Mouse (Mus musculus) gonadal fat pad, adult 2 months (tissue): Measurements from ENCODE around the gene 2300009A05Rik. TPM values are rescaled to one million over a fixed set of nuclear protein-coding genes. Genes with fewer than 3 reads are reported as not detected.

Source experiments
- DNase-seq: peaks from one replicate; pipeline ENCODE4 v3.0.0-alpha.2; 2012; ENCODE audit warnings: low read depth
- polyA plus RNA-seq: library from polyadenylated mRNA; depleted of rRNA; stranded (reverse); fragments of >200 nt; gene quantifications from 2 replicates; pipeline ENCODE4 v1.2.3, GENCODE M21; 2012; rRNA removed

2300009A05Rik gene
- polyA plus RNA-seq, result 34.3 and 37.6 TPM in 2 replicates

DNA sequence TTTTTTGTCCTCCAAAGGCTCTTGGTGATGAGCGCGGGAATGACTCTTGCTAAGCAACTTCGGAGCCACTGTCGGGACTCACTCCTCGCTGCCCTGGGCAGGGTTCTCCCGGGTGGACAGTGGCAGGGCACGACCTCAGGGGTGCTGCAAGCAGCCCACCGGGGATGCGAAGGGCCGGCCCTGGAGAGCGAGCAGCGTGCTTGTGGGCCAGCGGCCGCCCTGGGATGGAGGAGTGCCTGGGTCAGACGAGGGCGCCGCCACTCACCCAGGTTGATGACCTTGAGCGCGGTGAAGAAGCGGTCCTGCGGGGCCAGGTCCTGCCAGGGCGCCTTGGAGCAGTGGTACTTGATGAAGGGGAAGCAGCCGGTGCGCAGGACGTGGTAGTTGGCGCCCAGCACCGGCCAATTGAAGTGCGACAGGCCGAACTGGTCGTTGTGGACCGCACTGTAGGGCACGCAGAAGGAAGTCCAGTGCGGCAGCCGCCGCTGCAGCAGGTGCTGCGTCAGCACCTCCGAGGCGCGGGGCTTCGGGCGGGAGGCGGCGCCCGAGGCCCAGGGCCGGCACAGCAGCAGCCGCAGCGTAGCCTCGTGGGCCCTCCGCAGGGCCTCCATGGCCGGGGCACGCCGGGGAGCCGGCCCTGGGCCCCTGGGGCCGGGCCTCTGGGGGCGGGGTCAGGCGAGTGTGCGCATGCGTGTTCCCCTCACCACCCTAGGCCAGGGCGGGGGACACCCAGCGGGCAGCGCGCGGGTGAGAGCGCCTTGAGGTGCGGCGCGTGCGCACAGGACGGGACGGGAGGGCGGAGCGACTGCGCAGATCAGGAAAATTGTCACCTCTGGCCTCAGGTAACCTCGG lies at the start of gene 2300009A05Rik:
TSS of gene 2300009A05Rik (minus strand) at position 636 of the 852 bp plus-strand sequence.
- DNase-seq, result no peak

DNA sequence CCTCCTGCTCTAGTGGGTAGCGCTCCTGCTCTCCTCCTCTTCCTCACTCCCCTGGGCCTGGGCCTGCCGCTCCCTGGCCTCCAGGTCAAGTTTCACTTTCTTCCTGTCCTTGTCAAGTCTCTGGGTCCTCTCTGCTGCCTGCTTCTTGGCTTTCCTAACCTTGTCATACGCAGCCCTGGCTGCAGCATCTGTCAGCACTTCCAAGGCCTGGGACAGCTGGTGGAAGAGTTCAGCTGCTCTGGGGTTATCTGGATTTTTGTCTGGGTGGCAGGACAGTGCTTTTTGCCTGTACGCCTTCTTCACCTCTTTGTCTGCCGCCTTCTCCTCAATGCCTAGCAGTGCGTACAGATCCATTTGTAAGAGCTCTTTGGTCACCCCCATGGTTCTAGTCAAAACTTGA lies 44.6 kb upstream of the 2300009A05Rik start:
- no peak for DNase-seq

DNA sequence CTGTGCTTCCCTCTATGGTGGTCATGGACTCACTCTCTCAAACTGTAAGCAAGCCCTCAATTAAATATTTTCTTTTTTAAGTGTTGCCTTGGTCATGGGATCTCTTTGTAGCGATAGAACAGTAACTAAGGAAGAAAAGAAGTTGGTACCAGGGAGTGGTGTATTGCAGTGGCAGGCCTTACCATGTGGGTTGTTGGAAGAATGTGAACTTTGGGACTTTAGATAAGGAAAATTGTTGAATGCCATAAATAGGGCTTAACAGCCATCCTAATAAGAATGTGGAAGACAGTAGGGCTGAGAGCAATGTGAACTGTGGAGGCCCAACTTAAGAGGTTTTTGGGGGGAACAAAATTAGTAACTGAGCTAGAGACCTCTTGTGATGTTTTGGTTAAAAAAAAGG lies 31.6 kb upstream of the 2300009A05Rik start:
- DNase-seq, result no peak

DNA sequence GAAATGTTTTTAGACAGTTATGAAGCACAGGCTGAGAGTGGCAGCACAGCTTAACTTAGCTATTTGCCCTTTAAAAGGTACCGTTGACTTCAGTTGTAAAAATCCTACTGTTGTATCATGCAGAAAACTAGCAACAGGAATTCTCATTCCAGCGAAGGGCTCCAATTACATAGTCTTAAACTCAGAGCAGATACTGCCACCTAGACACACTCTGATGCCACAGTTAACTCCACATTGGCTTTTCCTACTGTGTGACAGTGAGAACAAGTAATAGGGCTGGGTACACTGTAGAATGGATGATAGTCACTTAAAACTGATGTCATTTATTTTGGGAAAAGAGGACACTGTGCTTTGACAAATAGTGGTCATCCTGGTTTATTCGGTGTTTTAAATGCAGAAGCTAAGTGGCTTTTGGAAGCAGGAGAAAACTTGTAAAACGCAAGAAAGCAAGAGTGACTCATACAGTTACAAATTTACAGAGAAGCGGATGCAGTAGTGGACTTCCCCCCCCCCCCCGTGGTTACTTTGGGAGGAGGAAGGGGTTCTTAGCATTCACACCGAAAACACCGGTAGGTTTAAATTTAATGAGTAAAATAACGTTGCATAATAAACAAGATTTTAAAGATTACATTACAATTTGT lies 22.2 kb upstream of the 2300009A05Rik start:
- no peak for DNase-seq

DNA sequence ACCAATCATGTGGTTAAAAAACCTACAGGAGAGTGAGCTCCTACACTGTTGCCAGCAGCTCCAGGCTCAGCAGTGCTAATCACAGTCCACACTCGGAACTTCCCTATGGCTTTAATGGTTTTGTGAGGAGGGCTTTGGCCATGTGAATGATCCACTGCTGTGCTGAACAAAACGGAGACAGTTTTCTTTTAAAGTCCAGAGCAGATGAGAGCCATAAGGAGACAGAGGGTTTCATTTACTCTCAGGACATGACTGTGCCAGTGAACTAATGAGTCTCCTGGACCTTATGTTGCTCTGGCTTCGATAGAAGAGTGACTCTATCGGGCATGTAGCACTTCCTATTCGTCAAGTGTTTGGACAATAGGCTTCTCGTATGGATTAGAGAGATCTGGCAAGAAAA lies 21.4 kb upstream of the 2300009A05Rik start:
- no peak for DNase-seq

DNA sequence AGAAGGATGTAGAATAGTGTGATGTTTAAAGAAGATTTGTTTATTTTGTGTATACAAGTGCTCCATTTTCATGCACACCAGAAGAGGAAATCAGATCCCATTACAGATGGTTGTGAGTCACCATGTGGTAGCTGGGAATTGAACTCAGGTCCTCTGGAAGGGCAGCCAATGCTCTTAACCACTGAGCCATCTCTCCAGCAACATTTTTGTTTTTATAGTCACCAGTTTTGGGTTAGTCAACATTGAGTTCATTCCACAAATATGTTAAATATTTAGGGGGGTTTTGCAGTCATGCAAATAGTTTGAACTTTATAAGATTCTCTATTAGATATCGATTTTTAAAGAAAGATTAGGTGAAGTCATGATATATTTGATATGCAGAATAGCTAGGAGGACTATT lies 1.1 kb upstream of the 2300009A05Rik start:
- no peak for DNase-seq

DNA sequence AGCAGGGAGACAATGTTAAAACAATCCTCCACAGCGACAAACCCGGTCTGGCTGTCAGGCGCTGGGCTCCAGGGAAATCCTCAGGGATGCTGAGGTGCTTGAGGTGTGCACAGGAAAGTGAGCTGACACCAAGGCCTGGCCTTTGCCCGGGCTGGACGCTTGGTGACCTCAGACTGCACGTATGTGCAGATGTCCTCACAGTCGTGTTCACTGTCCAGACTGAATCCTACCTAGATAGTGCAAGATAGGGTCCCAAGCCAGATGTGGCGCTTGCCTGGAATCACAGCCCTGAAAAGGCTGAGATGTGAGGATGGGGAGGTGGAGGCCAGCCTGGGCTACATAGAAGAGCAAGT lies 393 bp upstream of the 2300009A05Rik start:
- no peak for DNase-seq

DNA sequence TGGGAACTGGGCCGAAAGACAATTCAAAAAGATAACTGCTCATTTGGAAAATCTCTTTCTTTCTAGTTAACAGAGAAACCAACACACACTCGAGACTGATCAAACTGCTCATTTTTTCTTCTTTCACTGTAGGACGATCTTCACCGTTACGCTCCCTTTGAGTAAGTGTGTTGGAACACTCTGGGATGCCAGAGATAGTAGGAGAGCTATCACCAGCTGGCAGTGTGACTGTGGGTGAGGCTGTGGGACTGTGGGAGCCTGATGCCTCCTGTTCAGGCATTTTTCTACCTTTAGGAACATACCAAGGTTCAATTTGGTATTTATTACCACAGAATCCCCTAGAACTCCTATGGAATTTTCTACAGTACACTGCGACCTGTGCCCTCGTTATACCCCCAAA lies 3.4 kb downstream of the 2300009A05Rik start:
- DNase-seq, result no peak

DNA sequence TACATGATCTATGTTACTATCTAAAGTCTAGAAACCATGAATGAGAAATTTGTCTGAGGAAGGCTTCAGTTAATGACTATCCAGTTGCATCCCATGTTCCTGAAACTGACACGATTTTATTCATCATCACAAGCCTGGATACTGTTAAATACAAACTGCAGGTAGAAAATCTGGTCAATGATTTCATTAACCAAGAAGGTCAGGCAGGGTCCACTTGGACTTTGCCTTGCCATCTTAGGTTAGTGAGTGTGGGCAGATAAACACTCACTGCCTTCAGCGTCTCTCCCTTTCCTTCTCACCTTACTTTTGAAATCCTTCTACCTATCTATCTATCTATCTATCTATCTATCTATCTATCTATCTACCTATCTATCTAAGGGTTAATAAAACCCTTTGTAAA lies 7.7 kb downstream of the 2300009A05Rik start:
- no peak for DNase-seq

DNA sequence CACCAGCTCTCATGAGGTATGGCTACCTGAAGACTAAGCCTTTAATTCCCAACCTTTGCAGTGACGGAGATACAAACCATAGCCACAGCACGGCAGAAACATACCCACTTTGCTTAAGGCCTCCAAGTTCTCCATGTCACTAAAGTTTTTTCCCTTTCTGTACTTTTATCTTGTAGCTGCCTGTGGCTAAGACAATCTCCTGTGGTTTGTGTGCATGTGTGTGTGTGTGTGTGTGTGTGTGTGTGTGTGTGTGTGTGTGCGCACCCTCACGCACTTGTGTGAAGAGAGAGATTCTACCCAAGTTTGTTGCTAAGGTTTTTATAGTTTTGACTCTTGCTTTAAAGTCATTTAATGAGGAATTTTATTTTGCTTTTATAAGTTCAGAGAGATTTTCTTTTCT lies 16.3 kb downstream of the 2300009A05Rik start:
- no peak for DNase-seq

DNA sequence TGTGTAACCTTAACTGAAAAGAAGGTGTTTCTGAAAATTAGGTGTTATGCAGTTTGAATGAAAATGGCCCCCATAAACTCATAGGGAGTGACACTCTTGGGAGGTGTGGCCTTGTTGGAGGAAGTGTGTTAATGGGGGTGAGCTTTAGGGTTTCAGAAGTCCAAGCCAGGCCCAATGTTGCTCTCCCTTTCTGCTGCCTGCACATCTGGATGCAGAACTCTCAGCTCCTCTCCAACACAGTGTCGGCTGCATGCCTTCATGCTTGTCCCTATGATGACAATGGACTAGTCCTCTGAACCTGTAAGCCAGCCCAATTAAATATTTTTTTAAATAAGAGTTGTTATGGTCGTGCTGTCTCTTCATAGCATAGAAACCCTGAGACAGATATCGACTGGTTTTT lies 18.7 kb downstream of the 2300009A05Rik start:
- no peak for DNase-seq

DNA sequence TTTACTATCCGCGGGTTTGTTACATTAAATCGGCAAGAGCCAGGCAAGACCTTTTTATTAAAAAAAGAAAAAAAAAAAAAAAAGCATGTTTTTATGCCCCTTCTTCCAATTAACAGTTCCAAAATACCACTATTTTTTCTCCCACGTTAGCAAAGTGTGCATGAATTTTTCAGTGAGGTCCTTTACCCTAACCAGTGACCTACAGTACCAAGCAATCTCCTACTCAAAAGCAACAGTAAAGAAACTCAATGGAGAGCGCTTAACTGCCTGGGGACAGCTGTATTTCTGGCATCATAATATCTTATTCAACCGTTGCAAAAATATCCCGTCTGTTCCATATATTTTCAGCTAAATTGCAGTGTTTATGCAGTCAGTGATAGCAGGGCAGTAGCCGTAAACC lies 20.9 kb downstream of the 2300009A05Rik start:
- DNase-seq, result no peak

DNA sequence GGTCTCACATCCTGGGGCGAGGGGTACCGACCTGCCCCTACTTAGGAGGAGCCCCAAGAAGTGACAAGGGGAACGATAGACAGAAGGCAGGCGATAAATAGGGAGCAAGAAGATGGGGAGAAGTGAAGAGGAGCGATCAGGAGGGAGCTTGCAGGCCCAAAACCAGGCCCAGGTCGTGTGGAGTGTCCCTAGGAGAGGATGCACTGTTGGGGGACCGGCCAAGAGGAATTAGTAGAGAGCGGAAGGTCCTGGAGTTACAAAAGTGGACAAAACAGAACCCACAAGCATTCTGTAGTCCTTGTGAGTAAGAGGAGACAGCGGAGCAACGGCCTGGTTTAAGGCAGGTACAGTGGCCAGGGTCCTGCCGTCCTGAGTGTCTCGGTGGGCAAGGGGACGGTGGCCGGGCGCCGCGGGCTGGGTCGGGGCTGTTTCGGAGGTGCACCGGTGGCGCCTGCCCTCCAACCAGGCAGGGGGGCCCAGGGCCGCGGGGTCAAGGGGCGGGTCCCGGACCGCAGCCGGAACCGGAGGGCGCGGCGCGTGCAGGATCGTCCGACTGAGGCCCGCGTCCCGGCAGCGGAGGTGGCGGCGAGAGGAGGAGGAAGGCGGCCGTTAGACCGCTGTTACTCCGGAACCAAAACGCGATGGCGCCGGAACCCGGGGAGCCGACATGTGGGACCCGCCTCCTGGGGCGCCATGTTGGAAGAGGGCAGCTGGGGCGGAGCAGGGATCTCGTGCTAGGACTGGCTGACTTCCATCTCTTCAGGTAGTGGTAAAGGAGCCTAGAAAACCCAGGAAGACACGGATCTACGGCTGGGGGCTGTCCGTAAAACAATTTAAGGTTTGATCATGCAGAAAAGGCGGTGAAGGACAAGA lies 21.5 kb downstream of the 2300009A05Rik start, which contains the start of gene Map2k5:
TSS of gene Map2k5 (minus strand) at position 633 of the 873 bp plus-strand sequence.
- DNase-seq, result peak; percentile 44

DNA sequence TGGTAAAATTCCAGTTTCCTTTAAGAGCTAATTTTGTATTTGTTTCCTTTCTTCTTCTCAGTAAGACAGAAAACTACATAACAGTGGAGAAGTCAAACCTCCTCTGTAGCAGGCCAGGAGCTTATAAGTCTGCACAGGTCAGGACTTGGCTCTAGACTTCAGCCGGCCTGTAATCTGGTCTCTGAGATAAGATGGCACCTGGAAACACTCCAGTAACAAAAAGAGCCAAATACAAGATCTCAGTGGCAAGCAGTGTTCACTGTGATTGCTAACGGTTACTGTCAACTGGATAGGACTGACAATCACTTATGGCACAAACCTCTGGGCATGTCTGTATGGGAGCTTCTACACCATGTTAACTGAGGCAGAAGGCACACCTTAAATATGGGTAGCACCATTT lies 25.7 kb downstream of the 2300009A05Rik start:
- DNase-seq, result no peak

DNA sequence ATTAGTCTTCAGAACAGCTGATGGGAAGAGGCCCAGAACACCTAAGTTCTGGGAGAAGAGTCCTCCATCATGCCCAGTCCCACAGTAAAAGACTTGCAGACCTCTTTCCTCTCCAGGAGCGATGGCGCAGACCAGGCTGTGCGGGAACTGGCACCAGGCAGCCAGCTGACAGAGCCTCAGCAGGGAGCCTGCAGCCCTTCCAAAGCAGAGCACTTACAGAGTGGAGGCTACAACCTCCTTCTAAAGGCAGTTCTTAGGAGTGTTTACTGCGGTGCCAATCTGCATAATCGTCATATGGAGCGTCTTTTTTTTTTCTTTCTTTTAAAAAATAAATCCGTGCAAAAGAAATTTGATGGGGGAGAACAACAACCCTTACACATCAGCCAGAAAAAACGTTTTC lies 26.5 kb downstream of the 2300009A05Rik start:
- no peak for DNase-seq

DNA sequence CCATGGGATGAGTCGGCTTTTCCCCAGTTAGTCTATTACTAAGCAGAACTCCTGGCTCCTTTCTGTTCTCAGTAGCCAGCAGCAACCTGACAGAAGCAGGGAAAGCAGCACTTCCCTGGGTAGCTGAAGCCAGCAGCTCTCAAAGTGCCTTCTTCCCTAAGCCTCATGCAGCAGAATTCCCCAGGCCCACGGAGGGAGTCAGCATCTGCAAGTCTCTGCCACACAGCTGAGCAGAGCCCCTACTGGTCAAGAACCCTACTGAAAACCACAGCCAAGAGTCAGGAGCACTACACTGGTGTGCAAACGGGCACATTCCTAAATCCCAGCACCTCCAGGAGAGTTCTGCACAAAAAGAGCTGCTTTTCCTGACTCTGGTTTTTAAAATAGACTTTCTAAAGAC lies 38.6 kb downstream of the 2300009A05Rik start:
- no peak for DNase-seq

DNA sequence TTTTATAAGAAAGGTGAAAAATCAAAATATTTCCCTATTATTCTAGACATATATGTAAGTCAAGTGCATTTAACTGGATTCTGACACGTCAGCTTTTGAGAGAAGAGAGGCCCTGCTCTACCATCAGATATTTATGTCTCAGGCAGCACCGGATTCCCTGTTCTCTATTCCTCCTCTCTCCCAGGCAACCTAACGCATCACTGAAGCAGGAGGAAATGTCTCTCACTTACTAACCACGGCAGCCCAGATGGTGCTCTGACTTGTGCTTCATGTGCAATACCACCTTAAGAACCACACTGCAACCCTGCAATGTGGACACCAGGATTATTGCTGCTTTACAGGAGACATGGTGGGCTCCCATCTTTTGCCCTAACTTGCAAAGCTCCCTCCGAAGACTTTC lies 40.0 kb downstream of the 2300009A05Rik start:
- no peak for DNase-seq

DNA sequence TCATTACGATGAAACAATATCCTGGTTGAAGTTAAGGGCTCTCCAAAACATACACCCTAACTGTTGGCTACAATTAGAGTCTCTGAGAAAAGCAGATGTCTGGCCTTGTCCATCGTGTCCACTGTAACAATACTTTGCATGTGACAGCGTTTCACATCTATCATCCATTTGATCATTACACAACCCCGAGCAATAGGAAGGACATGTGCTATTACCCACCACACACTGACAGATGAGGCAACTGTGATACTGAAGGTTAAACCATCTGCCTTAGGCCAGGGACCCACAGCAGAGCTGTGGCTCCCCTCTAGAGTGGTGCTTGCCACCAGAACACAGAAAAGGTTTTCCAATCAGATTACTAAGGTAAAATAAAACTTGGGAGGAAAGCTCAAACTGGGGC lies 42.3 kb downstream of the 2300009A05Rik start:
- no peak for DNase-seq

DNA sequence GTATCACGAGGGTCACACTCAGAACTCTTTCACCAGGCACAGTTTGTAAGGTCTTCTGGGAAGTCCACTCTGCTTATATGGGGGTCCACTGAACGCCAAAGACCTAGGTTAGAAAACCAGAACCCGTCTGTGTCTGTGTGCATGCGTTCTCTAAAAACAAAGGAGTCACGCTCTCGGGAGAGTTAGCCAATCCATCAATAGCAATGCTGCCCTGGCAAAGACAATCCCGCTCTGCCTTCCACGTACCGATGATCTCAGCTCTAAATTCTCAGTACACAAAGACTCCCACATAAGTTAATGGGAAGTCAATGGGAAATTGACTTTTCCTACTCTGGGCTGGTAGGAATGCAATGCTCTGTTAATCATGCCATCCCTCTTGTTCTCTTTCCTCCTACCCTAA lies 42.8 kb downstream of the 2300009A05Rik start:
- no peak for DNase-seq

DNA sequence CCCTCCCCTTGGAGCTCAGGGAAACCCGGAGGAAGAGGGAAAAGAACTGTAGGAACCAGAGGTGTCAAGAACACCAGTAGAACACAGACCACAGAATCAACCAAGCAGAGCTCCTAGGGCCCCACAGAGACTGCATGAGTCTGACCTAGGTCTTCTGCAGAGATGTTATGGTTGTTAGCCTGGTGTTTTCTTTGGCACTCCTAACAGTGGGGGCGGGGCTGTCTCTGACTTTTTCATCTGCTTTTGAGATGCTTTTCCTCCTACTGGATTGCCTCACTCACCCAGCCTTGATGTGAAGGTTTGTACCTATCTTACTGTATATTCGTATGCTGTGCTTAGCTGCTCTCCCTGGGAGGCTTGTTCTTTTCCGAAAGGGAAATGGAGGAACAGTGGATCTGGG lies 44.9 kb downstream of the 2300009A05Rik start:
- no peak for DNase-seq

DNA sequence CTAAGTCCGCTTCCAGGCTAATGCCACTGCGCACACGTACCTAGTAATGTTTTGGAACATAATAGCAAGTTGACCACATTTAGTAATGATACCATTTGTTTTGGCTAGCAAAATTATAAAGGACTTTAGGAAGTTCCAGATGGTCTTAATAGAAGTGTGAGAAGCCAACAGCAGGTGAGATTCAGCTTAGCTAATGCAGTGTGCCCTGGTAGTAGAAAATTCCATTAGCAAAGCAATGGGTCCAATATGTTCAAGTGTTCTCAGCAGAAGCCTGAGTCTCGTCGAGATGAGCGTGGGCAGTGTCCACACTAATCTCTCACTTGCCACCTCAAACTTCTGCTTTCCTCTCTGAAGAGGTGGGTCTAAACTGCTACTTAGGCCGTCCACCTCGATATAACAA lies 49.0 kb downstream of the 2300009A05Rik start:
- DNase-seq, result no peak

DNA sequence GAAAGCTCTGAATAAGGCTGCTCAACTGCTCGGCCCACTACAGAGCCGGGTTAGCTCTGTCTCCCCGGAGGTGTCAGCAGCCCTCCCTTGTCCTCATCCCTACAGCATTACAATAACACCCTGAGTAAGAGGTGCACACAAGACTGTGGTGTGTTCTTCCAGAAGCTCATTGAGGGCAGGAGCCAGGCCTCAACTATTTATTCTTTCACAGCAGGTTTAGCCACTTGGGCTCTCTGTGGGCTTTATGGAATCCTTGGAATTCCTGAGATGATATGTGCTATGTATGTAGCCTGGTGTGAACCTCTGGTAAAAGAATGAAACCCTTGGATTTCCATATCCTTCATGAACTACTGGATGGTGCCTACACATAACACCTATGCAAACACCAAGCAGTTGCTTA lies 49.8 kb downstream of the 2300009A05Rik start:
- DNase-seq, result no peak
